Mouse (Mus musculus): ENCODE data around the gene Fgf11. TPM values are rescaled to one million over a fixed set of nuclear protein-coding genes. Genes with fewer than 3 reads are reported as not detected.

The Fgf11 gene
- polyA plus RNA-seq (2012; rRNA removed), result 6.3 and 7.2 TPM in 2 replicates

DNA sequence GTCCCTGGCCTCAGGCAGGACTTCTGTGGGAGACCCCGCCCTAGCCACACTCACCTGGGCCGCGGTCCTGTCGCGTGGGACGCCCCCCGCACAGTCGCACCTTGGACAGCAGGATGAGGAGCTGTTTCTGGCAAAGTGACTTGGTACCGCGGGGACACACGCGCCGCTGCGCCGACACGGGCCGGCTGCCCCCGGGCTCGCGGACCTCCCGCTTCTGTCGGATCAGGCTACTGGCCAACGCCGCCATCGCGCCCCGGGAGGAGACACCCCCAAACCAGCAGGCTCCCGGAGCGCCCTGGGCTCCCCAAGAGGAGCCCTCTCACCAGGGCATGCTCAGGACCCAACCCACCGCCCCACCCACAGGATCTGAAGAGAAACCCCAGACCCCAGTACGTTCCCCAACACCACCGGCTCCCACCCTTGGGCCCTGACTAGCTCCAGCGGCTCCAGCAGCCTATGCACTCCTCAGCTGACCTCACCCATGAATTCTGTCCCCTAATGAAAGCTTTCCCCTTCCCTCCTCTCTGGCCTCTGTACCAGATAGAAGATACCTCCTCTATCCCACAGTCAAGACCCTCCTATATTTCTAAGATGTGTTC is at the start of gene Fgf11:
Gene Fgf11 (minus strand): TSS at position 479 of the 599 bp plus-strand sequence.
- DNase-seq (ENCODE audit: low spot score), result no peak

DNA sequence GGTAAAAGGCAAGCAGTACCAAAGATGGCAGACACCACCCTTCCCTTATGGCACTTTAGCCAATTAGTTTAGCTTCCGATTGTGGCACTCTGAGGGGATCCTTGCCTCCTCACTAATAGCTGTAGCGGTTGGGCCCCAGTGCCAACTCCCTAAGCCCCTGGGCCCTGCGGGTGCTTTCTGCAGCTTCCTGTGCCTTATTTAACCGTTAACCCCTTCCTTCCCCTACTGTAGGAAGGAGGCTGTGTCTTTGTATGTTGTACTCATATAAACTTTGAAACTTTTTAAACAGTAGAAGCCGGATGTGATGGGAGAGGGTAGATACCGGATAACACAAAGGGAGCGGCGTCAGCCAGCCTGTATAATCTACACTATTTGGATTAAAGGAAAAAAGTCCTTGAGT is 49.1 kb upstream of the Fgf11 start:
- DNase-seq (ENCODE audit: low spot score), result no peak

DNA sequence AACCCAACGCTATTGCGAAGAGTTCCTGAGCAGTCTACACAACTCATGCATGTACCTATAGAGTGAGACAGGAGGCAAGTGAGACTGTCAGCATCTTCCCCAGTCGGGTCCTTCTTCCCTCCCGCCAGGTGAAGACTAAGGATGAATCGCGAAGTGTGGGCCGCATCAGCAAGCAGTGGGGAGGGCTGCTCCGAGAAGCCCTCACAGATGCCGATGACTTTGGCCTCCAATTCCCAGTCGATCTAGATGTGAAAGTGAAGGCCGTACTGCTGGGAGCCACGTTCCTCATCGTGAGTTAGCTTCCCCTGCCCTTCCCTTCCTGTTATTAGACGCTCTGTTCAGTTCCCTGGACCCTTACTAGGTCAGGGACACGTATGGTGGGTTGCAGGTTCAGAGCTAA is 48.2 kb upstream of the Fgf11 start:
- no peak for DNase-seq (ENCODE audit: low spot score)

DNA sequence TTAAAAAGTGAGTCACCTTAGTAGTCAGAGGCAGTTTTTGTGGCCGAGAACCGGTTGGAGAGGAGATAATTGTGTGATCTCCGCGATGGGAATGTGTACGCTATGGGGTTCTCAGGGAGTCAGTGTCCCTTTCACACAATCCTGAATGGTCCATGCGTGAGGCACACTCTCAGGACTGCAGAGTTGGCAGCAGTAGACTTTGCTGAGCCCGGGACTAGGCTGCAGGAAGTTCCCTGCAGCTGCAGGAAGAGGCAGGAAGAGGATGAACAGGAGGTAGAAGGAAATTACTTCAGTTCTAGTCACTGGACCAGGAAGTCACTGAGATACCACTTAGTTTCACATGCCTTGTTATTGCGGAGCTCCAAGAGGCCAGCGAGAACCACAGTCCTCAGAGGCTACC is 47.5 kb upstream of the Fgf11 start:
- no peak for DNase-seq (ENCODE audit: low spot score)

DNA sequence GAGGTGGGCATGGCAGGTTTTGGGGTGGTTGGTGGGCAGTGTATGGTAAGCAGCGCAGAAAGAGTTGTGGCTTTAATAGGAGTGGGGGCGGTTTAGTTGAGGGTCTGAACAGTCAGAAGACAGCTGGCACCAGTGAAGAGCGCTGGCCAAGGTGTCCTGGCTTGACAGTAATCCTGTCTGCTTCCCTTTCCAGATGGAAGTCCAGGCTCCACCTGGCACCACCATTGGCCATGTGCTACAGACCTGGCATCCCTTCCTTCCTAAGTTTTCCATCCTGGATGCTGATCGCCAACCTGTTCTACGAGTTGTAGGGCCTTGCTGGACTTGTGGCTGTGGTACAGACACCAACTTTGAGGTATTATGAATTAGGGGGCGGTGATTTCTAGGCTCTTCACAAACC is 46.4 kb upstream of the Fgf11 start:
- no peak for DNase-seq (ENCODE audit: low spot score)

DNA sequence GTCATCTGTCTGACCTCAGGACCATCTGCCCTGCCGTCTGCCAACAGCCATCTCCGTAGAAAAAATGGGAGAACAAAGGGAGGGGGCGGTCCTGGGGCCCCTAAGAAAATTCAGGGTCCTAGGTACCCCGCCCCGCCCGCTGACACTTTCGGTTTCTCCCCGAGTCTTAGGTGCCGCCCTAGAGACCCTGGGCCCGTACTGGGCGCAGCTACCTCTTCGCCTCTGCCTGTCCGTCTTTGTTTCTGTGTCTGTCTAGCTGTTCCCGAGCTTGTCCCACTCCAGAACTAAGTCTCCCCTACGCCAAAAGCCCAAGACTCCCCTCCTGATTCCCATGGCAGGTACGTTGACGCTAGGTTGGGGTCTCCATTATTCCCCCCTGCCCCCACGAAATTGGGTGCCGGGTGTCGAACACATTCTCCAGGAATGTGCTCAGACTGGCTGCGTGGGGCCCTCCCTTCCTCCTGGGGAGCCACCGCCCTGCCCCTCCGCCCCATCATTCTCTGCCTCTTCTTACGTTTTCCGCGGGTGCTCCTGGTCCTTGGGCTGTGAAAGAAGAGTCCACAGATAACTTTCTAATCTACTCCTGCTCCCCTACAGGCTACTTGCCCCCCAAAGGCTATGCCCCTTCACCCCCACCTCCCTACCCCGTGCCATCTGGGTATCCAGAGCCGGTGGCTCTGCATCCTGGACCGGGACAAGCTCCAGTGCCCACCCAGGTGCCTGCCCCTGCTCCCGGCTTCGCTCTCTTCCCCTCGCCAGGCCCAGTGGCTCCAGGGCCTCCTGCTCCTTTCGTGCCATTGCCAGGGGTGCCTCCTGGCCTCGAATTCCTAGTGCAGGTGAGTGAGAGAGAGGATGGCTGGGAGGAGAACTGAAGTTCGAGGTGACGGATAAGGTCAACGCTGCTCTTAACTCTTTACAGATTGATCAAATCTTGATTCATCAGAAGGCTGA is 45.4 kb upstream of the Fgf11 start:
- DNase-seq (ENCODE audit: low spot score), result no peak

DNA sequence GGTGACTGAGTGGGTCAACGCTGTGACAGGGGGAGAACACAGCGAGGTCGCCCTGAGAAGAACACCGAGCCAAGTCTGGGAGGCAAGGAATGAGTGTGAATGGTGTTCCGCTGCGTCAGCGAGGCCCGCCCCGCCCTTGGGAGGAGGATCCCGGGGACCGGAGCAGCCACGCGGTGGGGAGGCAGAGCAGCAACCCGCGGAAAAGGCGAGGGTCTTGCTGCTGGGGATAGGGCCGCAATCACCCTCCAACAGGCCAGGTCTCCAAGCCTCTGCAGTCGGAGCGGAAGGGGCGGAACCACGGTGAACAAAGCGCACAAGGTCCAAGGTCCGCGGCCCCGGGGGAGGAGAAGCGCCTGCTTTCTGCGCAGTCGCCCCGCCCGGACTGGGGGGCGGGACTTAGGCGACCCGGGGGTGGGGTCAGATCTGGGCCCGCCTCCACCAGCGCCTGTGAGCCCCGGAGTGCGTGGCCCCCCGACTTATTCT is 44.6 kb upstream of the Fgf11 start, which contains the start of gene Plscr3:
Gene Plscr3 (plus strand): TSS at position 179 of the 483 bp plus-strand sequence.
- DNase-seq (ENCODE audit: low spot score), result peak; percentile 92

DNA sequence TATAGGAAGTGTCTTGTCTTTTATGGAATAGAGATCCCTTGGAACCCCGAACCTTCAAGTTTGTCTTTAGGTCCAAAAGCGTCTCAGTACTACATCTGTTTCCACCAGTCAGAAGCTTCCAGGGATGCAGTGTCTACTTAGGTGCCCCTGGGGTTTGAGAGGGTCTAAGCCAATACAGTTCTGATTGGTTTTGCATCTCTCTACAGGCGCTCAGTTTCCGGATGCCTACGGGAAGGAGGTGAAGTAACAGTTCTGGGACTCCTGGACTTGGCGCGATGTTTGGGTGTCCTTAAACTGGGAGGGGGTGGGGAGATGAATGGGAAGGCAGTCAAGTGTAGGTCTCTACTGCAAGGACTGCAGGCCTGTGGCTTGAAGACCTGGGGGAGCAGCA is 37.1 kb upstream of the Fgf11 start:
- no peak for DNase-seq (ENCODE audit: low spot score)

DNA sequence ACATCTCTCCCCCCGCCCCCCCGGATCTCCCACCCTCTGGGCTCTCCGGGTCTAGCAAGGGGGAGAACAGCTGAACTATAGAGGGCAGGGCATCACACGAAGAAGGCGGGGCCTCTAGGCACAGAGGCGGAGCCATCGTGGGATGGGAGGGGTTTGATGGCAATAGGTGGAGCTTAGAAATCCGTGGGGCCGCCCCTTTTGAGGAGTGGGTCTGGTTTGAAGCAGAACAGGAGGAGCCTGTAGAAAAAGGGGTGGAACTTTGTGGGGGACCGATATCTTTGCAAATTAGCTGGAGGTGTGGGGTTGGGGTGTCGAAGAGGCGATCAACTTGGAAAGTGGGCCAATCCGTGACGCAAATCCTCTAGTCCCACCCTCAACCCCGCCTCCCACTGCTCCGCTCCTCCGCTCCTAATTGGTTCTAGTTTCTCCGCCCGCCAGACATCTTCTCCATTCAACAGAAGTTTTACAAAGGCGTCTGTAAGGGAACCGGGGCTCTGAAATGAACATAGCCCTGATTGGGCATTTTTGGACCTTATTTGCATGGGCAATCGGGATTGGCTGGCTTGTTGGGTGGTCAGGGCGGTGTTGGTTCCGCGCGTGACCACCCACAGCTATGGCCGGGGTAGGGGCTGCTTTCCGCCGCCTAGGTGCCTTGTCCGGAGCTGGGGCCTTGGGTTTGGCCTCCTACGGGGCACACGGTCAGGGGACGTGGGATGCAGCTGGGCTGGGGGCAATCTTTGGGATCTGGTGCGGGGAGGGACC is 36.5 kb upstream of the Fgf11 start, which contains the start of gene Tmem256:
Gene Tmem256 (plus strand): TSS at position 563 of the 762 bp plus-strand sequence.
- DNase-seq (ENCODE audit: low spot score), result peak; percentile 79

DNA sequence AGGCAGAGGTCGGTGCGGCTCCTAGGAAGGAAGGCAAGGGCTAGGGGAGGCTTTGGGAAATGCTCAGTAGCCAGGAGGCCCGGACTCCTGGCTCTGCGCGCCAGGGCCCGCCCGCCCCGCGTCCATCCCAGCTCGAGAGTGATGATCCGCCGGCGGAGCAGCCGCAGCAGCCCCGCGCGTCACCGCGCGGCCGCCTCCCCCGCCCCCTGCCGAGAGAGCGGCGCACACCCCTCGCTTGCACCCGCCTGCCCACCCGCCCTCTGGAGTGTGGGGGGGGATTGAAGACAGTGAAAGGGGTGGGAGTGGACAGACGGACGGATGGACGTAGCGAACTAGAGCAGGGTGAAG is 35.9 kb upstream of the Fgf11 start, which contains the start of gene Nlgn2:
Gene Nlgn2 (minus strand): TSS at position 181 of the 348 bp plus-strand sequence.
- DNase-seq (ENCODE audit: low spot score), result no peak

DNA sequence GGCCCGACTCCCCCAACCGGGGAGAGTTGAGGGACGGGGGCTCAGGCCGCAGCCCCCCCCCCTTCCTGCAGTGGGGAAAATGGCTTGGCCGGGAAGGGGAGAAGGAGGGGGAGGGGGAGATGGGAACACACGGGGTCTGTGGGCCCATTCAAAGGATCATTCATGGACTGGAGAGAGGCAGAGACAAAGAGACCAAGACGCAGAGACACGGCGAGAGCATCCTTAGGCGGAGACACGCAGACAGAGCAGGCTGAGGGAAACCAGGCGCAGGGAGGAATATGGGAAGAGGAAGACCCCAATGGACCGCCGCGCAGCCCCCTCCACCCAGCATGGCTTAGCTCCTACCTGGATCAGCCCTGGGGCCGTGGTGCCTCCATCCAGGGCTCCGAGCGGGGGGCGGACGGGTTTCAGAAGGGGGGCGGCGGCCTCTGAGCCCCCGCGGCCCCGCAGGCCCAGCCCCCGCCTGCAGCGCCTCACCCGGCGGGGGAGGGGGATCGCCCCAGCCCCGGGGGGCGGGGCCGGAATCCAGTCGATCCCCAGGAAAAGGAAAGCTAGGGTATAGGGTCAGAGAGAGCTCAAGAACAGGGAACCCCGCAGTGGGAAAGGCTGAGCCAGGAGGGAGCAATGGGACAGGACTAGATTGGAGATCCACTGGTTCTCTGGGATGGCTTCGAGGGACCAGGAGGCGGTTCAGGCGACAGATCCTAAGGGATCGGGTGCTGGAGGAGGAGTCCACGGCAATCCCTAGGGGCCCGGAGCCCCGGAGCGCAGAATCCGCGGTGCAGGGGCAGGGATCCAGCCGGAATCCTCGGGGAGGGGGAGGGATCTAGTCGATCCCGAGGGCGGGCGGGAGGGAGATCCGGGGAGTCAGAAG is 35.3 kb upstream of the Fgf11 start:
- no peak for DNase-seq (ENCODE audit: low spot score)

DNA sequence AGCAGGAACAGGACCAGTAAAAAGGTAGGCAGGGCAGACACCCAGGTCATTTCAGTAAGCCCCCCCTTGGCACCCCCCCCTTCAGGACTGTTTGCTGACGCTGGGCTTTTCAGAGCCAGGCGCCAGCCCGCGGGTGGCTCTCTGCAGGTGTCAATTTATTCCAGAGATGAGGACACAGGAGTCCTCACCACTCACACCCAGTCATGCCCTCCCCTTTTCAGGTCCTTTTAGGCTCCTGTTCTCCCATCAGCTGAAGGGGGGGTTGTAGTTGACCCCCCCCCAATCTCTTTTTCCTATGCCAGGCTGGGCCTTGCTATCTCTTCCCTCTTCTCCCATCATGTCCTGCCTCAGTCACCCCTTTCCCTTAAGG is 34.3 kb upstream of the Fgf11 start:
- no peak for DNase-seq (ENCODE audit: low spot score)

DNA sequence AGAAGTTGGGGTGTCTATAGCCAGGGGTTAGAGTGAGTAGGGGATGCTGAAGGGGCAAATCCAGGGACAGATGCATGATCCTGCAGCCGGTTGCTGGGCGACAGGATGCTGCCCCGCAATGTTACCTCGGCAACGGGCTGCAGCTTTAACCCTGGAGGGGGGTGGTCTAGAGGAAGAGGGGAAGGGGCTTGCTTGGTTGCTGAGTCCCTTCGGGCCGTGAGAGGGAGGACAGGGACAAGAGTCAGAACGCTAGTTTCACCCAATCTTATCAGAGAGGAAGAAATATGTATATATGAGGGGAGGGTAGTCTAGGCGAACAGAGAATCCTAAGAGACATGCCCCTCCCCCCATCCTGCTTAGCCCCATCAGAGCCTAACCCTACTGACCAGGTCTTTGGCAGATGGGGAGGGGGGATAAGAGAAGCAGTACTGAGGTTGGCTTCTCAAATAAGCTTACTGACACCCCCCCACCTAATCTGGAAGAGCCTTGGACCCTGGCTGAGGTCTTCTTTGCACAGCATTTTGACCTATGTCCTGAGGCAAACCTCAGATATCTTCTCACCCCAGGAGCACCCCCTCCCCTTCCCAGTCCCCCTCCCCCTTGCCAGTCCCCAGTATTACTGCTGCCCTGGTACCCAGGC is 33.8 kb upstream of the Fgf11 start:
- DNase-seq (ENCODE audit: low spot score), result no peak

DNA sequence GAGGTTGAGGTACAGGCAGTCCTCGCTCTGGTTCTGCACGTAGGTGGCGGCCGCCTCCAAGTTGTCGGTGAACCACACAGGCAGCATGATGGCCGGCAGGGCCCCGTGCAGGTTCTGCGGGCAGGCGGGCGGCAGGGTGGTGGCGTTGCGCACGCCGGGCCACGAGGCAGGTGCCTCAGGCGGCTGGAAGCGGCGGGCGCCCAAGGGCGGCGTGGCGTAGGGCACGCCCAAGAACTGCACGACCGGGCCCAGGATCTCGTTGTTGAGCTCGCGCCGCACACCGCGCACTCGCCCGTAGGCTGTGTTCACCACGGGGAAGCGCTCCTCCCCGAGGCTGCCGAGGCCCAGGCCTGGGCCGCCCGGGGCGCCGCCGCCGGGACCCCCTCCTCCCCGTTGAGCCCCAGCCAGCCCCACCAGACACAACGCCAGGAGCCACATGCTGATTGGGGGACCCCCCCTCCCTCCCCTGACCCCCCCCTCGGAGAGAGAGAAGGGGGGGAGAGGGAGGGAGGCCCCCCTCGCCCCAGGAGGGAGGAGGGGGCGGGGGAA is 32.4 kb upstream of the Fgf11 start:
- DNase-seq (ENCODE audit: low spot score), result no peak

DNA sequence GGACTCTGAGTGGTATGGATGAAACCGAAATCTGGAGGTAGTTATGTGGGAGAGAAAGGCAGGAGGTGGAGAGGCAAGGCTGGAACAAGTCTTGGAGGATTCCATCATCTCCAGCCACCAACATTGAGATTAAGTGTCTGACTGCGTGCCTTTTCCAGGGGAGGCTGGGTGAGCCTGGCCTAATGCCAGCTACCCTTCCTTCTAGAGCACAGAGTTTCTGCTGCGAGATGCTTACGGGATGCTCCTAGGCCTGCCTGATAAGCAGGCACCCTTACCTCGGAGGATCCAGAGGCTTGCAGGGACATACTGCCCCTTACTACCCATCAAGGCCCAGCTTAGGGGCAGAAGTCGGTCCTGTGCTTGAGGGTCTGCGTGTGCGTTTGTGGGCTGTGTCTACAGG is 31.9 kb upstream of the Fgf11 start:
- DNase-seq (ENCODE audit: low spot score), result no peak

DNA sequence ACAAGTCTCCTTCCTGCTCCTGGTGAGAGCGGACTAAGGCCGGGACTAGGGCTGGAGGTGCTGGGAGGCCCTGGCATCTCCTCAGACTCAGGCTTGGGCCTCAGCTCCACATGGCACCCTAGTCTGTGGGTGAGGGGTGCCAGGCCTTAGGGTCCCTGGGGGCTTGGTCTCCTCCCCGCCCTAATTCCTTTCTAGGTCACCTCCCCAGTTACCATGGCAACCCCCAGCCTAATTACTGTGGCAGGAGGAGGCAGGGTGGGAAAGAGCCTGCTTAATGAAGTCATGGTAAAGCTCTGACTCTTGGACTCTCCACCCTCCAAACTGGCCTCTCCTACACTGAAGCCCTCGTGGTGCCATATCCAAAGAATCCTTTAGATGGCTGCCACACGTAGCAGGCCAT is 27.2 kb upstream of the Fgf11 start:
- DNase-seq (ENCODE audit: low spot score), result no peak

DNA sequence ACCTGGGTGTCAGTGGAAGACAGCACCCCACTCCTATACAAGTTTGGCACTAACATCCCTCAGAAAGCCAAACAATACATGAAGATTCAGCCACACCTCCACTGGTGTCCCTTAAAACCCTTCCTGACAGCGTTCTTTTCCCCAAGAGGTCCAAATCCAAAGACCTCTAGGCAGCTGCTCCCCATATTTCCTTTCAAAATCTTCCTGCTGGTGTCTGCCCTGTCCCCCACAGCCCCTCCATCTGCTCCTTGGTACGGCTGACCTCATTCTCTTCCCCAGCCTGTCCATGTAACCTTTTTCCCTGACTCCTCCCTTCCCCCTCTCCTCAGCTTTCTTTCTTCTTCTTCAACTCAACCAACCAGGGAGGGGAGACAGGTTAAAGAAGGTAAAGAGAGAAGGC is 21.8 kb upstream of the Fgf11 start:
- no peak for DNase-seq (ENCODE audit: low spot score)

DNA sequence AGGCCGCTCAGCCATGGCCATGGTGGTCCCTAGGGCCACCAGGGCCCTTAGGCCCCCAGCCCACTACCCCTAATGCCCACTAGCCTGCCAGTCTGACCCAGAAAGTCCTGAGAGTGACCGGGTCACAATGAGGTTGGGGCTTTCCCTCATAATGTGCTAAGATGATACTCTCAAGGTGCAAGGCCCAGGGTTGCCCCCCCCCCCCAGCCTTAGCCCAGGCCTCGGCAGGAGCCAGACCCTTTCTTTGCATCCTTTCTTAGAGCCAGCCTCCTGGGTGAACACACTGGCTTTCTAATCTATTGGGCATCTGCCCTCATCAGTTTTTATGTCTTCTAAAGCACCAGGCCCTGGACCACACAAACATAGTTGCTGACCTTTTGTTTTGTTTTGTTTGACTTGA is 20.4 kb upstream of the Fgf11 start, which contains the start of gene Spem1:
Gene Spem1 (minus strand): TSS at position 101 of the 400 bp plus-strand sequence.
- no peak for DNase-seq (ENCODE audit: low spot score)

DNA sequence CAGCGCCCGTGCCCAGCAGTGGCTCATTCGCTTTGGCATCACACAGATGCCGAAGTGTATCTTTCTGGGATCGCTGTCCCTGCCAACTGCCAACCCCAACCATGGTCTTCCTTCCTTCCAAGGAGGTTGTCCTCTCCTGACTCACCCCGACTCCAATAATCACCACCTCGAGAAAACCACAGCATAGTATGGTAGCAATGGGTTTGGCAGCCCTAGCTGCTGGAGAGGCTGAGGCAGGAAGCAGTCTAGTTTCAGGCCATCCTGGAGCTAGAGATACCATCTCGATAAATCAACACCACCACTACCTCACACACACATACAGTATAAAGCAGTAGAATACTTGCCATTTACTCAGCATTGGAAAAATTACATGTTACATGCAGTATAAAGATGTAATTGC is 17.2 kb upstream of the Fgf11 start:
- DNase-seq (ENCODE audit: low spot score), result no peak

DNA sequence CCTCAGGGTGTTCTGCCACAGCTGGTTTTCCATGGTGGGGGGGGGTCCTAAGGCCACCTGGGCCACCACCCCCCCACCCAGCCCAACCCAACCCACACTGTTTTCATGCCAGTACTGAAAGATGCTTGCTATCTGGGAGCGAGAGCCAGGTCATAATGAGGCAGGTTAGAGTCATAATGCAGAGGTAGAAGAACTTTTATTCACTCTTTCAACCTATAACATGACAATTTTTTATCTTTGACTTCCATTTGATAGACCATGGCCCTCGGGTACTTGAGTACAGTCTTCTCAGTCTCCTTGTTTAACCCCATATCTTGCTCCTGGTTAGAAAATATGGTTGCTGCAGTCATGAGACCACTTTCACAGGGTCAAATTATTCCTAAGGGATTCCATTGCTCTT is 16.7 kb upstream of the Fgf11 start, which contains the start of gene Spem2:
Gene Spem2 (minus strand): TSS at position 101 of the 400 bp plus-strand sequence.
- no peak for DNase-seq (ENCODE audit: low spot score)
